Mouse (Mus musculus) spleen, adult 10 weeks (tissue): ENCODE measurements around the gene Top2a. TPM values are rescaled to one million over a fixed set of nuclear protein-coding genes. Genes with fewer than 3 reads are reported as not detected.

Source experiments
- polyA plus RNA-seq: library from polyadenylated mRNA; stranded (reverse); fragments of 350-450 nt; fragmentation: Illumina TruSeq; extraction: RNeasy Lipid Tissue Mini Kit (QIAGEN cat#74804); gene quantifications from one replicate; pipeline ENCODE4 v1.2.3, GENCODE M21; 2015; ENCODE audit warnings: low replicate concordance; ENCODE audit not compliant: insufficient read depth

Gene Top2a
- polyA plus RNA-seq, result 72.4 TPM

GRCm38 (mm10) chr11:99023500-99024467, at the start of gene Top2a:
Top2a (minus strand) TSS chr11:99024189.

GRCm38 (mm10) chr11:99041051-99041729, 17.2 kb upstream of the Top2a start, which contains the start of gene Igfbp4:
Igfbp4 (plus strand) TSS chr11:99041244.

GRCm38 (mm10) chr11:98982773-98983133, 41.2 kb downstream of the Top2a start, which contains the start of gene Gjd3:
Gjd3 (minus strand) TSS chr11:98983016.

Other genes with a start within 250 kb of the Top2a start
- 1.0 TPM for gene Nr1d1, start 248.9 kb downstream of the Top2a start, polyA plus RNA-seq
- 134 TPM for gene Msl1, start 228.7 kb downstream of the Top2a start, polyA plus RNA-seq
- 65.6 TPM for gene Casc3, start 219.3 kb downstream of the Top2a start, polyA plus RNA-seq
- gene Rapgefl1, start 187.4 kb downstream of the Top2a start, polyA plus RNA-seq, result 0.58 TPM
- gene Wipf2, start 160.6 kb downstream of the Top2a start, polyA plus RNA-seq, result 18.5 TPM
- 8.2 TPM for gene Cdc6, start 116.4 kb downstream of the Top2a start, polyA plus RNA-seq
- 15.3 TPM for gene Rara, start 96.4 kb downstream of the Top2a start, polyA plus RNA-seq
- not detected for gene Gjd3, start 41.2 kb downstream of the Top2a start, polyA plus RNA-seq
- gene Igfbp4, start 17.1 kb upstream of the Top2a start, polyA plus RNA-seq, result 75.3 TPM
- gene Tns4, start 65.1 kb upstream of the Top2a start, polyA plus RNA-seq, result 0.44 TPM
- gene Ccr7, start 130.9 kb upstream of the Top2a start, polyA plus RNA-seq, result 86.0 TPM
- 150 TPM for gene Smarce1, start 206.8 kb upstream of the Top2a start, polyA plus RNA-seq
- gene Krt222, start 219.9 kb upstream of the Top2a start, polyA plus RNA-seq, result 4.5 TPM